Mouse (Mus musculus) kidney, adult 8-10 months (tissue): ENCODE data around the gene Ice2.
A peak's percentile ranks its signal among the peaks of the same experiment; 100 is the strongest.

Source experiments
- DNase-seq, 2 experiments: peaks; one replicate each; pipeline ENCODE4 v3.0.0; 2022

Gene Ice2

GRCm38 (mm10) chr9:69397760-69398452 lies at the start of gene Ice2:
Gene Ice2, plus strand, starts transcription at chr9:69397906.
- DNase-seq: peak; percentile 52 to 67

GRCm38 (mm10) chr9:69349537-69349936 lies 48.2 kb upstream of the Ice2 start:
- no peak for DNase-seq

GRCm38 (mm10) chr9:69354228-69354627 lies 43.5 kb upstream of the Ice2 start:
- no peak for DNase-seq

- peak; percentile 24 to 63 for DNase-seq
Observed at GRCm38 (mm10) chr9:69357834-69358233, 39.9 kb upstream of the Ice2 start.

GRCm38 (mm10) chr9:69358797-69359196 lies 38.9 kb upstream of the Ice2 start:
- DNase-seq: no peak

GRCm38 (mm10) chr9:69361951-69362445 lies 35.7 kb upstream of the Ice2 start:
- DNase-seq: no peak

GRCm38 (mm10) chr9:69362766-69363165 lies 34.9 kb upstream of the Ice2 start:
- no peak for DNase-seq

GRCm38 (mm10) chr9:69364117-69364516 lies 33.6 kb upstream of the Ice2 start:
- DNase-seq: no peak

GRCm38 (mm10) chr9:69367055-69367454 lies 30.7 kb upstream of the Ice2 start:
- DNase-seq: no peak

- DNase-seq: peak; percentile 45 to 65
Observed at GRCm38 (mm10) chr9:69368071-69368470, 29.6 kb upstream of the Ice2 start.

GRCm38 (mm10) chr9:69371046-69371724 lies 26.5 kb upstream of the Ice2 start:
- DNase-seq: no peak

GRCm38 (mm10) chr9:69372871-69373270 lies 24.8 kb upstream of the Ice2 start:
- DNase-seq: no peak

- no peak for DNase-seq
Observed at GRCm38 (mm10) chr9:69376982-69377653, 20.6 kb upstream of the Ice2 start.

- DNase-seq: no peak
Observed at GRCm38 (mm10) chr9:69377654-69378045, 20.1 kb upstream of the Ice2 start.

- no peak for DNase-seq
Observed at GRCm38 (mm10) chr9:69380546-69380945, 17.2 kb upstream of the Ice2 start.

GRCm38 (mm10) chr9:69381741-69382140 lies 16.0 kb upstream of the Ice2 start:
- DNase-seq: no peak

GRCm38 (mm10) chr9:69384475-69384874 lies 13.2 kb upstream of the Ice2 start:
- no peak for DNase-seq

- no peak for DNase-seq
Observed at GRCm38 (mm10) chr9:69384905-69385304, 12.8 kb upstream of the Ice2 start.

- DNase-seq: no peak
Observed at GRCm38 (mm10) chr9:69387296-69387695, 10.4 kb upstream of the Ice2 start.

- DNase-seq: no peak
Observed at GRCm38 (mm10) chr9:69390631-69391030, 7.1 kb upstream of the Ice2 start.

- no peak for DNase-seq
Observed at GRCm38 (mm10) chr9:69394234-69394633, 3.5 kb upstream of the Ice2 start.

GRCm38 (mm10) chr9:69397432-69397759 lies 310 bp upstream of the Ice2 start:
- DNase-seq: no peak

- no peak for DNase-seq
Observed at GRCm38 (mm10) chr9:69398453-69398850, 746 bp downstream of the Ice2 start.

GRCm38 (mm10) chr9:69404671-69405070 lies 7.0 kb downstream of the Ice2 start:
- no peak for DNase-seq
